ENCODE assay signal across 8 mouse cellular contexts in the genomic region with DNA sequence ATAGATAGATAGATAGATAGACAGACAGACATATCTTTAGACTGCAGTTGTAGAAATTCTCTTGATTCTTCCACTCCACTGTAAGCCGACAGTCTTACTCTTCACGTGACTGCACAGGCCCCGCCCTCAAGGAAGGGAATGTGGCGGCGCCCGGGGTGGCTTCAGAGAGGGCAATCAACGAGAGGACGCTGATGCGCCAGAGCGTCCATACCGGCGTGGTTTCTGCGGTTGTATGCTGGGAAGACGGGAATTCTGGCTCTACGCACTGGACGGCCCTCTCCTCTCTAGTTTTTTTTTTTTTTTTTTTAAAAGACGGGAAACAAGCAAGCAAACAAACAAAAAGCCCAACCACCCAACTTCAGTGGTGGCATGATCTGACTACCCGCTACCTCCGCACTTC. TPM values are rescaled to one million over a fixed set of nuclear protein-coding genes. Genes with fewer than 3 reads are reported as not detected.
A peak's percentile ranks its signal among the peaks of the same experiment; 100 is the strongest.
DNase-seq lines count a peak whose midpoint lies in the region; ATAC-seq lines count a peak whose summit lies in the region.

No protein-coding gene starts in this region.

- H3K9me3 ChIP-seq in hindbrain, embryonic 15.5 days: no peaks in the 10 kb centered on the region

- peak; percentile 86 for ATAC-seq in hindbrain, embryonic 15.5 days (ENCODE audit: low FRiP score, low read depth)

- WGBS in hindbrain, embryonic 15.5 days: under 1% methylated on average over 19 of the region's 19 CpGs

- H3K9ac ChIP-seq in hindbrain, embryonic 15.5 days: peak overlapping the region; percentile 52

- peaks cover 27% of the 10 kb centered on the region for H3K4me1 ChIP-seq in hindbrain, embryonic 15.5 days (replicated peaks)

- peak overlapping the region; percentile 82 for H3K27ac ChIP-seq in hindbrain, embryonic 15.5 days (replicated peaks)

- peak; percentile 66 for DNase-seq in T-cell, adult 2 months (ENCODE audit: low spot score)
- peak; percentile 91 to 94 for DNase-seq in cerebellum, postnatal 36 days
- DNase-seq in frontal cortex, postnatal 36 days (ENCODE audit: low spot score in 2 of 2): peak; percentile 86 to 90
- peak; percentile 86 for DNase-seq in left cerebral cortex, adult 11 months (ENCODE audit: low spot score)
- peak; percentile 96 for DNase-seq in lung, postnatal 36 days
- DNase-seq in retina, postnatal 1 day: peak; percentile 95
- DNase-seq in thymus, postnatal 4 days: peak; percentile 90

- no peaks in the 10 kb centered on the region for H3K36me3 ChIP-seq in hindbrain, embryonic 15.5 days

- no peaks in the 10 kb centered on the region for H3K27me3 ChIP-seq in hindbrain, embryonic 15.5 days

- H3K4me2 ChIP-seq in hindbrain, embryonic 15.5 days: peak overlapping the region; percentile 88

- peak overlapping the region; percentile 39 for H3K4me3 ChIP-seq in hindbrain, embryonic 15.5 days

RNA-seq across cellular contexts. Expression of a gene that starts 4.9 kb away (rescaled TPM):
- 24.6 and 26.8 TPM in 2 replicates for polyA plus RNA-seq in hindbrain, embryonic 15.5 days (2015; fragmentation: Nextera tagmentation; extraction: Ambion mirVana)

RNA-seq across cellular contexts. Expression of a gene that starts 11.7 kb away (rescaled TPM):
- 8.2 and 8.4 TPM in 2 replicates for polyA plus RNA-seq in hindbrain, embryonic 15.5 days (2015; fragmentation: Nextera tagmentation; extraction: Ambion mirVana)

RNA-seq across cellular contexts. Expression of a gene that starts 24.1 kb away (rescaled TPM):
- polyA plus RNA-seq in hindbrain, embryonic 15.5 days (2015; fragmentation: Nextera tagmentation; extraction: Ambion mirVana): 17.3 TPM in 2 replicates

RNA-seq across cellular contexts. Expression of a gene that starts 30.8 kb away (rescaled TPM):
- 100 and 103 TPM in 2 replicates for polyA plus RNA-seq in hindbrain, embryonic 15.5 days (2015; fragmentation: Nextera tagmentation; extraction: Ambion mirVana)

RNA-seq across cellular contexts. Expression of a gene that starts 43.8 kb away (rescaled TPM):
- 20.1 and 24.0 TPM in 2 replicates for polyA plus RNA-seq in hindbrain, embryonic 15.5 days (2015; fragmentation: Nextera tagmentation; extraction: Ambion mirVana)

Comparison
In these comparisons a context has a peak if more than half of its experiments do, and no peak if none do; other contexts are left out.
1. Peak in every context shown above with its lines: DNase-seq, ATAC-seq, H3K4me3 ChIP-seq and H3K27ac ChIP-seq.